Mouse (Mus musculus): Measurements from ENCODE around the gene Peli2.

GRCm38 (mm10) chr14:48141694-48142093 lies 21.1 kb downstream of the Peli2 start:
- TF ChIP-seq CTCF (IDR thresholded peaks at IDR 0.05) = no peak
- TF ChIP-seq EP300 (IDR thresholded peaks at IDR 0.05) = no peak
